Mouse (Mus musculus) heart, adult 2 months (tissue): Measurements from ENCODE around the gene Fbxl21. TPM values are rescaled to one million over a fixed set of nuclear protein-coding genes. Genes with fewer than 3 reads are reported as not detected.

Experiments used
- DNase-seq, 2 experiments: peaks; one replicate each; pipeline ENCODE4 v3.0.0; 2021
- H3K27ac ChIP-seq: fragments of 200-600 bp; 2 replicates; pipeline ENCODE4 v1.8.1; 2022
- H3K27me3 ChIP-seq: fragments of 200-500 bp; 2 replicates; pipeline ENCODE4 v1.6.1; 2012; ENCODE audit warnings: mild to moderate bottlenecking, low read length, inconsistent platforms, mixed read lengths; ENCODE audit not compliant: control insufficient read depth, insufficient read depth
- H3K36me3 ChIP-seq: fragments of 200-500 bp; 2 replicates; pipeline ENCODE4 v1.6.1; 2012; ENCODE audit warnings: low read length, inconsistent platforms; ENCODE audit not compliant: control insufficient read depth, insufficient read depth
- H3K4me1 ChIP-seq: fragments of 200-500 bp; 2 replicates; pipeline ENCODE4 v1.6.1; 2011; ENCODE audit warnings: low read length; ENCODE audit not compliant: control insufficient read depth, insufficient read depth
- H3K4me3 ChIP-seq: fragments of 200-600 bp; 2 replicates; pipeline ENCODE4 v1.8.1; 2022
- H3K79me2 ChIP-seq: fragments of 200-500 bp; replicated peaks from 2 replicates; pipeline ENCODE4 v1.6.1; 2012; ENCODE audit warnings: mild to moderate bottlenecking, inconsistent platforms, low read length, moderate library complexity, mixed read lengths; ENCODE audit not compliant: control insufficient read depth, insufficient read depth
- H3K9ac ChIP-seq: fragments of 200-500 bp; 2 replicates; pipeline ENCODE4 v1.6.1; 2012; ENCODE audit warnings: low read depth, mild to moderate bottlenecking, control low read depth, inconsistent platforms, low read length, mixed read lengths
- CTCF ChIP-seq: fragments of 200-600 bp; IDR thresholded peaks from 2 replicates; pipeline ENCODE4 v1.8.1; 2022; ENCODE audit warnings: antibody characterized with exemption, mild to moderate bottlenecking, moderate library complexity
- EP300 ChIP-seq: fragments of 200-500 bp; IDR thresholded peaks from 2 replicates; pipeline ENCODE4 v1.6.1; 2011; ENCODE audit warnings: low read depth, low read length, control low read depth; ENCODE audit not compliant: insufficient read depth
- POLR2A ChIP-seq: fragments of 200-500 bp; IDR thresholded peaks from 2 replicates; pipeline ENCODE4 v1.6.1; 2011; ENCODE audit warnings: mild to moderate bottlenecking, low read depth, low read length, control low read depth; ENCODE audit not compliant: insufficient read depth
- WGBS: fragments of 180-500 bp; shearing (Covaris S2); methylation state at CpG from one replicate; pipeline ENCODE4 v1.1.7; 2018; 5-methylcytosine and 5-hydroxymethylcytosine counted together
- intact Hi-C: fragments of 180-260 bp; cut with DNase I; formaldehyde crosslinking; loops from one replicate; pipeline ENCODE4 v1.15.1; 2025
- polyA plus RNA-seq: library from polyadenylated mRNA; depleted of rRNA; stranded (reverse); fragments of >200 nt; gene quantifications from 2 replicates; pipeline ENCODE4 v1.2.3, GENCODE M21; 2012
- total RNA-seq, 2 experiments: library from RNA; stranded (reverse); gene quantifications; 2 replicates each; pipeline ENCODE4 v1.2.3; 2021

The Fbxl21 gene
- total and polyA plus RNA-seq, 3 experiments, result 0.31 to 0.97 (median 0.68) TPM

- Histone ChIP-seq H3K4me1 (no peaks in the 10 kb centered on the region), H3K4me3 (no peak within 1 kb of the TSS), H3K27ac (no peak within 1 kb of the TSS), H3K9ac (no peak within 1 kb of the TSS), H3K36me3 (no peaks in the 10 kb centered on the region), H3K27me3 (no peaks in the 10 kb centered on the region; the same call in 1 of the 2 replicates), H3K79me2 (no peaks in the 10 kb centered on the region)
- TF ChIP-seq POLR2A (no peak), CTCF (no peak), EP300 (no peak)
- no peak for DNase-seq
- intact Hi-C loops, result no loop called here
- 67% methylated on average over 3 of the region's 3 CpGs for WGBS
Measured at GRCm38 (mm10) chr13:56482146-56482545, 40.1 kb upstream of the Fbxl21 start, which contains the start of gene Il9. Gene Il9, minus strand, starts transcription at chr13:56482246.

- 37% methylated on average over 5 of the region's 5 CpGs for WGBS
- DNase-seq, result no peak
- no peaks in the 10 kb centered on the region for H3K79me2 ChIP-seq
- H3K9ac ChIP-seq, result no peak overlapping the region
- H3K4me3 ChIP-seq, result no peak overlapping the region
- no peaks in the 10 kb centered on the region for H3K4me1 ChIP-seq
- TF ChIP-seq EP300 (no peak), CTCF (no peak), POLR2A (no peak)
- H3K36me3 ChIP-seq, result no peaks in the 10 kb centered on the region
- intact Hi-C loops, result no loop called here
- H3K27me3 ChIP-seq, result no peaks in the 10 kb centered on the region; the same call in 1 of the 2 replicates
- no peak overlapping the region for H3K27ac ChIP-seq
Measured at GRCm38 (mm10) chr13:56488012-56488411, 34.3 kb upstream of the Fbxl21 start.

GRCm38 (mm10) chr13:56494440-56494839, 27.8 kb upstream of the Fbxl21 start:
- TF ChIP-seq POLR2A (no peak), EP300 (no peak), CTCF (no peak)
- Histone ChIP-seq H3K4me1 (no peaks in the 10 kb centered on the region), H3K27me3 (no peaks in the 10 kb centered on the region), H3K36me3 (no peaks in the 10 kb centered on the region), H3K27ac (no peak overlapping the region), H3K9ac (no peak overlapping the region), H3K79me2 (no peaks in the 10 kb centered on the region), H3K4me3 (no peak overlapping the region)
- DNase-seq, result no peak
- intact Hi-C loops, result no loop called here
- 57% methylated on average over 3 of the region's 3 CpGs for WGBS

GRCm38 (mm10) chr13:56500132-56500531, 22.1 kb upstream of the Fbxl21 start:
- no peaks in the 10 kb centered on the region for H3K36me3 ChIP-seq
- DNase-seq, result no peak
- H3K27me3 ChIP-seq, result no peaks in the 10 kb centered on the region
- intact Hi-C loops, result no loop called here
- H3K9ac ChIP-seq, result no peak overlapping the region
- H3K79me2 ChIP-seq, result no peaks in the 10 kb centered on the region
- TF ChIP-seq EP300 (no peak), CTCF (peak; percentile 66), POLR2A (no peak)
- H3K4me3 ChIP-seq, result no peak overlapping the region
- H3K27ac ChIP-seq, result no peak overlapping the region
- H3K4me1 ChIP-seq, result no peaks in the 10 kb centered on the region
- 70% methylated on average over 3 of the region's 3 CpGs for WGBS

GRCm38 (mm10) chr13:56500636-56501035, 21.6 kb upstream of the Fbxl21 start:
- TF ChIP-seq EP300, result no peak
- Histone ChIP-seq H3K79me2 (no peaks in the 10 kb centered on the region), H3K36me3 (no peaks in the 10 kb centered on the region), H3K9ac (no peak overlapping the region), H3K4me3 (no peak overlapping the region), H3K27me3 (no peaks in the 10 kb centered on the region), H3K27ac (no peak overlapping the region), H3K4me1 (no peaks in the 10 kb centered on the region)
- DNase-seq, result no peak
- 82% methylated on average over 8 of the region's 8 CpGs for WGBS
- intact Hi-C loops, result no loop called here

- WGBS, result 39% methylated on average over 6 of the region's 6 CpGs
- no peaks in the 10 kb centered on the region for H3K36me3 ChIP-seq
- no peak for DNase-seq
- H3K79me2 ChIP-seq, result no peaks in the 10 kb centered on the region
- H3K9ac ChIP-seq, result no peak overlapping the region
- no peaks in the 10 kb centered on the region for H3K4me1 ChIP-seq
- intact Hi-C loops, result no loop called here
- TF ChIP-seq POLR2A (no peak), CTCF (no peak), EP300 (no peak)
- no peak overlapping the region for H3K4me3 ChIP-seq
- H3K27me3 ChIP-seq, result no peaks in the 10 kb centered on the region
- H3K27ac ChIP-seq, result no peak overlapping the region
Measured at GRCm38 (mm10) chr13:56501866-56502420, 20.3 kb upstream of the Fbxl21 start.
